Mouse (Mus musculus) stomach, postnatal 0 days (tissue): Measurements from ENCODE around the gene Tsen34.

Experiments
- CTCF ChIP-seq: IDR thresholded peaks from 2 replicates; pipeline ENCODE4 v1.5.1; 2016; ENCODE audit warnings: antibody characterized with exemption, low read depth, mild to moderate bottlenecking, moderate library complexity
- EP300 ChIP-seq: optimal IDR thresholded peaks from 2 replicates; pipeline ENCODE3; 2016; ENCODE audit warnings: antibody characterized with exemption

GRCm38 (mm10) chr7:3685400-3686187 lies 7.1 kb upstream of the Tsen34 start:
- TF ChIP-seq CTCF (no peak), EP300 (no peak)
